Mouse (Mus musculus): ENCODE measurements around the gene Yod1.

The Yod1 gene

DNA sequence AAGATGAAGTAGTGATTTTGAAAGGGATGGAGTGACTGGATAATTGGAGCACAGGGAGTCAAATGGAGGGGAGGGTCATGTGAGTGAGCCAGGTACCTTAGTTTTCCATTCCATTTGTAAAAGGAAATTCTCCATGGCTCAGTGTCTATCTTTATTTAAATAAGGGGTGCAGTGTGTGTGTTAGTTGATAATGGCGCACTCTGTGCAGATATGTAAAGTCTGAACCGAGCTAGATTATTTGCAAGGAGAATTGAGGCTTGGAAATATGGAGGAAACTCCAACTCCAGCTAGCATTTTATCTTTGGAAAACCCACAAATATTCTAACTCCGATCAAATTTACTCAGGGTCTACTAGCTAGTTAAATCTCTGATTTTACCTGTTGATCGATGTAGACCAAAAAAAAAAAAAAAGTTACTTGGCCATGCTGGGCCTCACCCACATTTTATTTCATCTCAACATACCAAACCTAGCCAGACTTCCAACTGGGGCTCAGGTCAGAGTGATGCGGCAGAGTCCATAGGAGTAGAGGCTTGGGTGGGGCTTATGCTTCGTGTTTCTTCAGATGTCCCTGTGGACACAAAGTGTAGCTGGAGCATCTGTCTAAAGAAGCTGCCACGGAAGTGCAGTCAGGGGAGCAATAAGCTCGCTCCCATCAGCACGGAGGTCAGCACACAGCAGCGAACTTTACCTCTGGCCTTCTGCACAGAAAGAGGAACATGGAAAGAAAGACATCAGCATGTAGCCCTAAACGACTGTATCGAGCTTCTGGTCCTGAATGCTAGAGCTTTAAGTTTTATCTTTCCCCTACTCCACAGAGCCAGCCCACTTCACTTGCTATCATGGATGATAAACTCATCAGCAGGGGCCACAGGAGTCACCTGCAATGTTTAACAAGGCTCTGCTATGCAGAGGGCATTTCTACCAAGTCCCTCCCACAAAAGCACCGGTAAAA lies 15.9 kb downstream of the Yod1 start:
- DNase-seq (ENCODE audit: low spot score in 2 of 2): no peak

DNA sequence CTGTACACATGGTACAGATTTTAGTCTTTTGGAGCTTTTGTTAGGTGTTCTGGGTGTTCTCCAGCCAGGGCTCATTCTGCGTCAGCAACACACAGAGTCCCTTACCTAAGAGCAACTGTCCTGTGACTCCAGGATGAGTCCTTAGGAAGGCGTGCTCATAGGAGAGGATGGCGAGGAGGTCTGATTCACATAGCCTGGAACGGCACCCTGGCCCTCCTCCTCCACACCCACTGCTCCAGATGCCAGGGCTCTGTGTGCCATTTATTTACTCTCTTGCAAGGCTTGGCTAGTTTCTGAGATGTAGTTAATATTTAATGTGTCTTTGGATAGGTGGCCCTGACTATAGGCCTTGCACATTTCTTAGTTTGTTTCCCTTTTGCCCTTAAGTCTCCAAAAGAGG lies 16.5 kb downstream of the Yod1 start:
- no peak for DNase-seq (ENCODE audit: low spot score in 2 of 2)

DNA sequence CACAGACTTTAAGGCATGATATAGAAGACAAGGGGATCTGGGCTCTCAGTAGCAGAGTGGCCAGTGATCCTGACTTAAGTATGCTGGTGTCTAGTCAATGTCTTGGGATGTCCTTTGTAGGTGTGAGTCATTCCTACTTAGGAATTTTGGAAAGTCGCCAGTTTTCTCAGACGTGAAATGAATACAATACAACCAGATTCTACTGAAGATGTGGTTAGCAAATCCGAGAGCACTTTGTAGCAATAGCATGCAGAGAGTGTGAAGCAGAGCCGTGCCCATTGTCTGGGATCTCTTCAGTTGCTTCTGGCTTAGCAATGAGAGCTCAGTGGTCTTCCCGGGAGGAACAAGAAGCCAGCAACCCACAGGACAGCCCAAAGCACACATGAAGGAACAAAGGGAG lies 17.3 kb downstream of the Yod1 start:
- no peak for DNase-seq (ENCODE audit: low spot score in 2 of 2)

DNA sequence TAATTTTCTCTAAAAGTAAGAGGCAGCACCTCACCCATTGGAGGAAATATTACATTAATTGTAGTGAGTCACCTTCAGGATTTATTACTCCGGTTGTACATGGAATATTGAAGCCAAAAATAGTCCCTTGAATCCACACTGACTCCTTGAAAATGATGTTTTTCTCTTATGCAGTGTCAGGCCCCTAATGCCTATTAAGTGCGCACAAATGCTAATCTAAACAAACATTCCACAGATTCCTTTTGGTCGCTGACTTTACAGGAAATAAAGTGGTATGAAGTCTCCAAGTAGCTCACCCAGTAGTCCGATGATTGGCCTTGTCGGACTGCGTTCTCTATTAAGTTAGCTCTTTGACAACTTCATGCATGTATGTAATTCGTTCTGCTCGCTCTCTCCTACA lies 17.7 kb downstream of the Yod1 start:
- DNase-seq (ENCODE audit: low spot score in 2 of 2): no peak

DNA sequence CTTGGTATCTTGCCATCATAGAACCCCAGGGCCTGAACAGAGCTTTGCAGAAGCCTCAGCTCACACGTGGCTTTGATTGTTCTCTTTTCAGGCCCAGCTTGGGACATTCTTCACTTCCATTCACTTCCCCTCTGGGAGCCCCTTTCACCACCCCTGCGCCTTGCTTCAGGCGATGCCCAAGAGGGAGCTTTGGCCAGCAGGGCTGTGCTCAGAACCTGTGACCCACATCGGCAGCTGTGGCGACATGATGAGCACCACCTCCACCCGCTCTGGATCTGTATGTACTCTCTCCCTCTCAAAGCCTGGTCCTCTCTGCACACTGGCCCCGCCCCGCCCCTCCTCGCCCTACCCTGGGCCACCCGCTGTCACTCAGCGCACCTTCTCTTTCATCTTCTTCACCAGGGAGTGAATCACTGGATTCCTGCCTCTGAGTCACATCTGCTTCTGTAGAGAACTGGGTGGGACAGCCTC lies 20.3 kb downstream of the Yod1 start:
- DNase-seq (ENCODE audit: low spot score in 2 of 2): no peak

DNA sequence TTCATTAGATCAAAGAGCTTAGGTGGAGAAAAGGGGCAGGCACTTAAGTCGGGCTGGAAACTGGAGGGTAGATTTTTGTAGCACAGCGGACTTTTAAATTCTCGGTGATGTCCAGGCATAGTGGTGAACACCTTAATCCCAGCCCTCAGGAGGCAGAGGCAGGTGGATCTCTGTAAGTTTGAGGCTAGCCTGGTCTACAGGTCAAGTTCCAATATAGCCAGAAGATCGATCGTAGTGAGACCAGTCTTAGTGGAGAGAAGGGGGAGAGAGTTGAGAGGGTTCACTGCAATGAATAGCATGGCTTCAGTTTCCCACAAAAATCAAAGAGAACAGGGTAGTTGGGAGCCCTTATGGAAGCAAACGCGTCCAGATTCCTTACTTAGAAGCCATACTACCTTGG lies 20.8 kb downstream of the Yod1 start:
- no peak for DNase-seq (ENCODE audit: low spot score in 2 of 2)

DNA sequence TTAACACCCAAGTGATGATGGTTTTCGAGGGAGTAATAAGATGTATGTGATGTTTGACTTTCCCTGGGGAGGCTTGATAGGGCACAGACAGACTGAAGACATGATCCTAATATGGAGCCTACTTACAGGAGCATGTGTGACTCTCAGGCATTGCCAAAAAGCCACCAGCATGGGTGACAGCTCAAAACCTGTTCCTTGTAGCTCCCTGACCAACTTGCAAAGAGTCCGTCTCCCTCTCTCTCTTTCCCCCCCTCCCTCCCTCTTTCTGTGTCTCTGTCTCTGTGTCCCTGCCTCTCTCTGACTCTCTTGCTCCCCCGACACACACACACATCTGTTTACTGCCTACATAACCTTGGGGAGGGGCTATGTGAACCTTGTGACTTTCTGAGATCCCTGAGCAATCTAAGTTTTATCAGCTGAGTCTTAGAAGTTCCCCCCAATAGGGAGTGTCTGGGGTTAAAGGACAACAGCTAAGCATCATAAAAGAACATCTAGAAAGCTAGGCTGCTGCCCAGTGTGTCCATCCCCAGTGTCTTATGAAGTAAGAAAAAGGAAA lies 21.5 kb downstream of the Yod1 start:
- no peak for DNase-seq (ENCODE audit: low spot score in 2 of 2)

DNA sequence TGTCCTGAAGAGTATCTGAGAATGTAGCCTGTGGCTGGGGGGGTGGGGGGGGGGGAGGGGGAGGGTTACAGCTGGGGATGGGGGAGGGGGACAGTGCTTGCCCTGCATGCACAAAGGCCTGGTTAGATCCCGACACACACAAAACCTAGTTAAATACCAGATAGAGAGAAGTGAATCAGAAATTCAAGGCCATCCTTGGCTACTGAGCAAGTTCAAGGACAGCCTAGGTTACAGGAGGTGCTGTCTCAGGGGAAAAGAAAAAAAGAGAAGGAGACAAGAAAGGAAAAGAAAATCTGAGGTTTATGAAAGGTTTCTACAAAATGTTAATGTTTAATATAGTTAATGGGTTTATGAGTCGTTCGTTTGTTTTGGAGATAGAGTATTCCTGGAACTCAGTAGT lies 22.5 kb downstream of the Yod1 start:
- DNase-seq (ENCODE audit: low spot score in 2 of 2): no peak

DNA sequence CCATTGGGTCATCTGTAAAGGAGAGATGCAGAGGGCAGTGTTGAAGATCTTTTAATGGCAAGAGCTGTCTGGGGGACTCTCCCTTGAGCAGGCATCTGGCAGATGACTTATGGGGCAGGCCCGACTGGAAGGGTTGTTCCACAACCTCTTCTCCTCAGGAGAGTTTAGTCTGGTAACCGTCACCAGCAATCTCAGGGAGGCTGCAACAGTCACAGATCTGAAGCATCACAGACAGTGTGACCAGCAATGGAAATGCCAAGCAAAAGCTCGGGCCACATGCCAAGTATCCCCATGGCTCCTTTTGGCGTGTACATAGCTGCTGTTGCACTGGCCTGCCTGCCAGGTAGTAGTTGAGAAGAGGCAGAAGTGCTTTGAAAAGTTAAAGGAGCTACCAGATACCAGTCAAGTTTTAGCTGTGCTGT lies 23.1 kb downstream of the Yod1 start:
- no peak for DNase-seq (ENCODE audit: low spot score in 2 of 2)

DNA sequence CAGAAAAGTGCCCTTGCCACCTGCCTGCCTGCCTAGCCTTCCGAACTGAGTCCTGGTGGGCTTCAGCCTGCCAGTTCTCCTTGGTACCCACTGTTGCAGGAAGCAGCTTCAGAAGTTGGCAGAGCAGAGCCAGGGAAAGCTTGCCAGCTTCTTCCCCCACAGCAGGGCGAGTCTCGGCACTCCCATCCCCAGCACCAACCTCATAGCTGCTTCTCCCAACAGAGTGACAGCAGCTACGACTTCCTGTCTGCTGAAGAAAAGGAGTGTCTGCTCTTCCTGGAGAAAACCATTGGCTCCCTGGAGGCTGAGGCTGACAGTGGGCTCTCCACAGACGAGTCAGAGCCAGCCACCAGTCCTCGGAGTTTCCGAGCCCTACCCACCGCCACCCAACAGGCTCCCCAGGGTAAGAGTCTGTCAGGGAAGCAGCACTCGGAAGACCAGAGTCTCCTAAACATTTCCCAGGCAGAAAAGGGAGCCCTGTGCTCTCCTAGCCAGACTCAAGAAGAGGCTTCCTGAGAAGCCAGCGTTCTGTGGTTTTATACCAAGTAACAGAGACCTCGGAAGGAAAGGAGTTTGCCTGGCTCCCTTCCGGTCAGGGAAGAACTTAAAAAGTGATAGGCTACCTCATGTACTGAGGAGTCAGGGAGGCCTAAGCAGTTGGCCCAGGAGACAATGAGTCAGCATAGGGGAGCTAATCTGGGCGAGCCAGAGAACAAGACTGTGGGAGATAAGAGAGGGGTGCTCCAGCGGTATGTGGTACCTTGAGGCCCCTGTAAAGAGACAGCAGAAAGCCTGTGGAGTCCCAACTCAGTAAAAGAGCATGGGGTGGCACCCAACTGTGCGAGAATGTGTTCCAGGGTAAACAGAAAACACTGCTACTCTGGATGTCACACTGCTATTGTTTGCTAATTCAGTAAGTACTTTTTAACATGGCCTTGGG lies 23.9 kb downstream of the Yod1 start:
- DNase-seq (ENCODE audit: low spot score in 2 of 2): peak in 1 of 2 experiments; percentile 14

DNA sequence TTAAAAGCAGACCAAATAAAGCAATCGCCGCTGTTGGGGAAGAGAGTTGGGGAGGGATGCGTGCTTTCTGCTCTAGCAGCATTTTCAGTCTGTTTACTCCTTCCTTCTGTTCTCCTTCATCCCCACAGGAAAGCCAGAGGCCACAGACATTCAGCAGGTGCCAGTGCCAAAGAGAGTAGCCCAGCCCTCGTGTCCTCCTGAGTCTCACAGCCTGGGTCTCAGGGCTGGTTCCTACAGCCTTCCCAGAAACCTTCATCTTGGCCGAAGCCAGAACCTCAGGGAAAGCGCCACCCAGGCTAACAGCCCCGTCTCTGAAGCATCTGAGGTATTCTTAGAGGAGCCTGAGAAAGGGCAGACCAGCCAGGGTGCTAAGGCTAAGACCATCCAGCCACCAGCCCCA lies 25.1 kb downstream of the Yod1 start:
- no peak for DNase-seq (ENCODE audit: low spot score in 2 of 2)

DNA sequence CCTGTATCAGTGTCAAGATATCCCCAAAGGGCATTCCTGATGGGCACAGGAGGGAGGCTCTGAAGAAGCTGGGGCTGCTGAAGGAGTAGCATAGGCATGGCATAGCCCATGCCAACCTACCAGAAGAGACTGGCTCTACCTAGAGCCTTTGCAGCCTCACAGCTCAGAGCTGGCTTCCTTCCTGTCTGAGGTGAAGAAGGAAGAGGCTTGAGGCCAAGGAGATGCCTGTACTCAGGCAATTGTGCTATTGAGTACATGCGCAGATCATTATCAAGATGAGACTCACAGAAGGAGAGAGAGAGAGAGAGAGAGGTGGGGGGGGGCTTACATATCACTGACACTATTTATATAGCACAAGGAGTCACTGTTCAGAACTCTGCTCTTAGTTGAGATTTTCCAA lies 26.6 kb downstream of the Yod1 start:
- no peak for DNase-seq (ENCODE audit: low spot score in 2 of 2)

DNA sequence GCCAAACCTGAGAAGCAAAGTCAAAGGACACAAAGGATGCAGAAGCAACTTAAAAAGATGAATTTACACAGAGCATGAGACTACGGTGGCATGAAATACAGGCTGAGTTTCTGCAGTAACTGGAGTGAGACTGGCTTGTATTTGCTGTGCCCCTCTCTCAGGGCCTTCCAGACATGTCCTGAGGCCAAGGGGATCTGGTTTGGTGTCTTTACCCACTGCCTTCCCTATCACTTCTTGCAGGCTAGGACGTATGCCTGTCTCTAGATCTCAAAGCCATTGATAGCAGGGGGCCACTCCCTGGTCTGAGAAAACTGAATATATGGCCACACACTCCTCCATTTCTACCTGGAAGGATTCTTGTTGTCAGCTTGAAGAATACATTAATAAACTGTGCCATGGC lies 27.1 kb downstream of the Yod1 start:
- no peak for DNase-seq (ENCODE audit: low spot score in 2 of 2)

DNA sequence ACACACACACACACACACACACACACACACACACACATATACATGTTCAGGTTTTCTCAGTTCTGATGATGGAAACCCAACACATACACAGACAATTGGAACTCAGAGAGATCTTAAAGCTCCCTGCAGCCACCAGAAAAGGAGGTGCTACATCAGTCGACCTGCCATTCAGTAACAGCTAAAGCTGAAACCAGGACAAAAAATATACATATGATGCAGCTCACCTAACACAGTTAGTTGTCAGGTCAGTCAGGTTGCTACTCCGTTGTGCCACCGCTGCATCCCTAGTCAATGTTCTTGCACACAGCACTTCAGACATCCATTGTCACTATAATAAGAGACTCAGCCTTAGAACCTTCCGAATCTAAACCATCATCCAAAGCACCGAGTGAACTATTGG lies 27.8 kb downstream of the Yod1 start:
- no peak for DNase-seq (ENCODE audit: low spot score in 2 of 2)

DNA sequence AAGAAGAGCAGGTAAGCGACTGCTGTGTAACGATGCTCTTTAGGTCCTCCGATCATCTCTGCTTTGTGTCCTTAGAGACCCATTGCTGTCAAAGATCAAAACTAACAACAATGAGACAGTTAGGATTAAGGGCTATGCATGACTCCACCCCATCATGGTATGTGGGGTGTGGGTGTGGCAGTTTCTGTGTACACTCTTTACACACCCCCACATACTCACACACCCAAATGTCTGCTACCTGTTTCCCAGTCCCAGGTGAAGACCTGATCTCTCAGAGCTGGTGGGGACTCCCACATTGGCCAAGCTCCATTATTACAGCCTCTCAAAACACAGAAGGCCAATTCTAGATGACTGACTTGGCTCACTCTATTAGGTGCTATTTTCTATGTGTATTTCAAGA lies 28.5 kb downstream of the Yod1 start:
- DNase-seq (ENCODE audit: low spot score in 2 of 2): no peak

DNA sequence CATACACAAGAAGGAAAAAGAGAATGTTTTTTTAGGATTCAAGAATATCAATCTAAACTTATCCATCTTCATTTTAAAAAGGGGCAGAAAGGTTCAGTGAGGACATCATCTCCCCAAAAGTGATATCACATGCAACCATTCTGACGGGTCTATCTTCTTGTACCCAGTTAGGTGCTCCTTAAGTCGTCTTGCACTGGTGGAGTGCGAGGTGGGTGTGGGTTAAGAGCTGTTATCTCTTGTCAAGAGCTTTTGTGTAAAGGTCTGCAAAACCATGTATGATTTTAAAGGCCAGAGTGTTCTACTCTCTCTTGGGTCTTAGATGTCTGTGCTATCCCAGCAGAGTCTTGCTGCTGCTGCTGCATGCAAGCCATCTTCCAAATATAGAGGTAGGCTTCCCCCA lies 29.7 kb downstream of the Yod1 start:
- DNase-seq (ENCODE audit: low spot score in 2 of 2): no peak

DNA sequence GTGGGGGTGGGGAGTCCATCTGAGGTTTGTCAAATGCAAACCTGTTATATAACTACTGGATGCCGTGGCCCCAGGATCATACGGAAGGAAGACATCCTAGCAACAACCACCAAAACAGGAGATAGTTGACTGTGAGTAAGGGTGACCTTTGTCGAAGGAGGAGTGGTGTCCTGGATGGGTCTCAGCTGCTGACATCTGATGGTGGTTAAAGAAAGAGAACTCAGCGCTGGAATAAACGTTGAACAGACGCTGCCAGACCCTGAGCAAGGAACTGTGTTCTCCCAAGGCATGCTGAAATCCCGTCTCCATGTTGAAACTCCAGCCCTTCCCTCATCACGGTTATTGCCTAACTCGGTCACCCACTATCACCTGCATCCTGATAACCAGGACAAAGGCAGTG lies 42.6 kb downstream of the Yod1 start:
- DNase-seq (ENCODE audit: low spot score in 2 of 2): no peak

DNA sequence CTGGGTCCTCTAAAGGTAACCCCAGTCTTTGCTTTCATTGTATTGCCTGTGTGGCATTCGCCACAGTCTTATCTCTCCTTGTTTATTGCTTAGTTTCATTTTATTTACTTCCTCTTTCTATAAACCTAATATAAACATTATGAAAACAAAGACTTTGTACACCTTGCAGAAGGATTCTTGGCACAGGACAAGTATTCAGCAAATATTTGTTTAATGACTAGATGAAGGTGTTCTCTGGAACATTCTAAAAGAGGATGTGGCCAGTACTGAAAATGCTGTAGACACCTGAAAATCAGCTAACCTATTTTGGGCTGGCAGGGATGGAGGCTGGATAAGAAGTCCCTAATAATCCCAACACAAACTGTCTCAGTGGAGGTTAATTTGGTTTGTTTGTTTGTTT lies 44.5 kb downstream of the Yod1 start:
- no peak for DNase-seq (ENCODE audit: low spot score in 2 of 2)

DNA sequence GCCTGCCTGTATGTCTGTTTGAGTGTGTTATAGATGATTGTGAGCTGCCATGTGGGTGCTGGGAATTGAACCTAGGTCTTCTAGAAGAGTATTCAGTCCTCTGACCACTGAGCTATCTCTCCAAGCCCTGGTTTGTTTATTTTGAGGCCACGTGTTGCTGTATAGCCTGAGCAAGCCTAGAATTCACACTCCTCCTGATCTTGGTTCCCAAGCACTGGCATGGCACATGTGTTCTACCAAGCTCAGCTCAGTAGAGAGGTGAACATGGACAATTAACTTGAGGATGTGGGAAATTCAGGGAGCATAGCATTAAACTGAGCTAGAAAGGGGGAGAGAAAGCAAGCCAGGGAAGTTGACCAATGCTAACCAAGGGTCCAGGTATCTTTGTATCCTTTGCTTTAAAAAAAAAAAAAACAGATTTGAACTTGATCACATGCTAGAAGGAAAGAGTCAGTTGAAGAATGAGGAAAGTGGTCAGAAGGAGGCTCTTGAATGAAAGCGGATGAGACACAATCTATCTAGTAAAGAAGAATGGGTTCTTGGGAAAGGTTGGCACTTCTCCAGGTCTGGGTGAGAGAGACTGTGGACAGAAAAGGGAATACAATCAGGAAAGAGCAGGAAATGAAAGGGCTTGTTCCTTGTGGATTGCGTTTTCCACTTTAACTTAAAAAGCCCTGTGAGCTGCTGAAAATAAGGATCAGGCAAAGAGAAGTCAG lies 45.1 kb downstream of the Yod1 start:
- no peak for DNase-seq (ENCODE audit: low spot score in 2 of 2)

DNA sequence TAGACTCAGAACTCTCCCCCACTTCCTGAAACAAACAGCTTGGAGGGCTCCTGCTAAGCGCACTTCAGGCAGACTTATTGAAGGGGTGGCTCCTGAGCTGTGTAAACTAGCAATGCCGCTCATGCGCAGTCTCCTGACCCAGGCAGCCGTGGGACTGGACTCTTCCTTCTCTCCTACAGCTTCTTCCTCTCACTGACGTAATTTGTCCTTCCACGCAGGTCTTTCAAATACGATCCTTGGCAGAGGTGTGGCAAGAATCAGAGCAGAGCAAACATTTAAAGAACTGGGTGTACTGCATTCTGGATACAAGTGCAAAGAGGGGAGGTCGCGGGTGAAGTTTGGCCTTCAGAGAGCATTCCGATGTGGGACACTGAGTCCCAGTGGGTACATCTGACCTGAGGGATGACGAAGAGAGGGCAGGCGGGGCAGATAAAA lies 46.9 kb downstream of the Yod1 start:
- DNase-seq (ENCODE audit: low spot score in 2 of 2): no peak

DNA sequence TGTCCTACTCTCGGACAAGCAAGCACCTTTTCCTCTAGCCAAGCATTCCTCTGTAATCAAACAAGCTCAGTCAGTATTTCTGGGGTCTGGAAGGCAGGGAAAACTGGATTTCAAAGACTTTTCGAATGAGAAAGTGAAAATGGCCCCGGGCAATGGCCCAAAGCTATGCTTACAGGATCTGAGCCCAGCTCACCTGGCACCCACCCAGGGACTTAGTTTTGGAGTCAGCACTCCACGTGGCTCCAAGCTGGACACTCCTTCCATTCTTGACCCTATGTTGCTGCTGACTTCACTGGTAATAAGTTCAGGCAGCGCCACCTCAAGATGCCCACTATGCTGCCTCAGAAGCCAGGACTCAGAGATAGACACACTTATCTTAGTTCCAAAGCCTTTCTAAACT lies 49.9 kb downstream of the Yod1 start:
- DNase-seq (ENCODE audit: low spot score in 2 of 2): no peak

DNA sequence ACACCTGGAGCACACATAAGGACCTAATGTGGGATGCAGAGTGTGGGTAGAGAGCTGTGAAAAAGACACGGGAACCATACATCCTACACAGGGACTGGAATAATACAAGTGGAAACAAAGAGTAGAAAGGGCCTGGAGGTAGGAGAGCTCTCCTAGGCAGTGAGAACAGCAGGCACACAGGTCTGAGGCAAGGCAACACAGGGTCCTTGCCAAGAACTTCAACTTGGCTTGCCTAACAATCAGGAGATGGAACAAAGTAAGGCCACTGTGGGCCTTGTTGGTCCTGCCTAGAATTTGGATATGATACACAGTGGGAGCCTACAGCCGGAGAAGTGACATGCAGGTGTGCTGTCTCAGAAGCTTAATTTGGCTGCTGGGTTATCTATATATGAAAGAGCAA lies 52.8 kb downstream of the Yod1 start:
- no peak for DNase-seq (ENCODE audit: low spot score in 2 of 2)

Data from frontal cortex, postnatal 10 days (tissue).